Mouse (Mus musculus) MEL-GATA-1-ER (cell line): Measurements from ENCODE around the gene Eif3k.

Experiments
- DNase-seq: peaks from one replicate; pipeline ENCODE4 v3.0.0-alpha.2; 2012; ENCODE audit warnings: low read depth; ENCODE audit errors: extremely low read depth

The Eif3k gene

DNA sequence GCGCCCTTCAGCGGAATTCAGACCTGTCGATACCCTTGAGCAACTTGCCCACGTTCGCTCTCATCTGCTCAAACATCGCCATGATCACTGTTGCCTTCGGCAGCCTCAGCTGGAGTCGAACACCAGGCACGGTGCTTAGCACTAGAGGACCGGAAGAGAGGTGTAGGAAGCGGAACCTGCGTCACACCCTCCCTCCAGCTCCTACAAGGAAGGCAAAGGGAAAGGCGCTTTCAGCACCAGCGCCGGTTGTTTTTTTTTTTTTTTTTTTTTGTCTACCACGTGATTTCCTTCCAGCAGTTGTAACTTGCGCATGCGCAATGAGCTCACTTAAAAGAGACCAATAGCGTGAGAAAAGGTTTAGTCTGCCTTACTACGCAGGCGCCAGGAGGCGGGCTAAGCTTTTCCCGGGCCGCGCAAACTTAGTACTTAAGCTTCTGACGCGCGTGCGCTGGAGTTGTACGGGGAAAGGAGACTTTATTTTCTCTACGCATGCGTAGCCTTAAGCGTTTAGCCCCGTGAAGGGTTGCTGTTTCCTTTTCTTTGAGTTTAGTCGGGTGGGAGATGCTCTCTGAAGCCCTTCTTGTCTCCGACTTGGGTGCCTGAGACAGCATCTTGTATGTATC, at the start of gene Eif3k, which contains the start of gene Map4k1:
Gene Eif3k (minus strand): TSS at position 214 of the 623 bp plus-strand sequence.
Gene Map4k1 (plus strand): TSS at position 400 of the 623 bp plus-strand sequence.
- peak; percentile 99 for DNase-seq

DNA sequence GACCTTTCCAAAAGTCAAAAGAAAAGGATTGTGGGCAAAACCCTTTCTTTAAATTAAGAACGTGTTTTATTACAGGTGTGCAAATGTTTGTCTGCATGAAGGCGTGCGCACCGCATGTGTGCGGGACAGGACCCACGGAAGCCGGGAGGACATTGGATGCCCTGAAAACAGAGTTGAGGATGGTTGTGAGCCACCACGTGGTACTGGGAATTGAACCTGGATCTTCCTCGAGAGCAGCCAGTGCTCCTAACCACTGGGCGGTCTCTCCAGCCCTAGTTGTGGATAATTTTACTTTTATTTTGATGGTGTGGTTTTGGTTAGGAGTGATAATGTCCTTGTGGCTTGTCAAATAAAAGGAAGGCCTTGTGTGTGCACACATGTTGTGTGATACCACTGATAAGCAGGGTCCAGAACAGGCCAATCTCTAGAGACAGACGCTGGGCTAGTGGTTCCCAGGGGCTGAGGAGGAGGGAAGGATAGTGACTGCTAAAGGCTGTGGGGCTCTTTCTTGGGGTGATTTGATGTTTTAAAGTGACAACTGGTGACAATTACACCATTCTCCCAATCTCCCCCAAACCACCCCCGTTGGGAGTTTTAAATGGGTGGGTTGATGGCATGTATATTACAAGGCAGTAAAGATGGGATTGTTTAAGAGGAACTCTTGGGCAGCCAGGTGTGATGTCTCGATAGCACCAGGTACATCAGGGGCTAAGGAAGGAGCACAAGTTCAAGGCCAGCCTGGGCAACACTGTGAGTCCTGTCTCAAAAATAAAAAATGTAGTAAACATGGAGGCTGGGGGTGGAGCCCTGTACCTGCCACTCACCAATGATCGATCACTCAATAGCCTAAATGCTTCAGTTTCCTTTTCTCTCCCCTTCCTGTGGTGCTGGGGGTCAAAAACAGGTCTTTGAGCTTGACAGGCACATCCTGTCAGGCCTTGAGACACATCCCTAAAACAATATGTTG, 48.3 kb upstream of the Eif3k start:
- peak; percentile 99 for DNase-seq

DNA sequence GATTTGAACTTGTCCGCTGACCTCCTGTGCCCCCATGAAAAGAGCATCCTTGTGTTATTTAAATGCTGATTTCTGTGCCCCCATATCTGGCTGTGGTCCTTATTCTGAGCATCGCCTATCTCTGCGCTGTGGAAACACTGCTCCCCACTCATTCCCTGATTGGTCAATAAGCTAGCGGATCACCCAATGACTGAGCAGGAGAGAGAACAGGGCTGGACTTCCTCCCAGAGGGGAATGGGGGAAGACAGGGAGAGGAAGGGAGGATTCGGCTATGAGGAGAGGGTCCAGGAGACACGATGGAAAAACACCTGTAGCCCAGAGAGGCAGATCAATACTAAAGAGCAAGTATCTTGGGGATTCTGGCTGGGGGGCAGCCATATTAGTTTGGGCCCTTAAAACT, 47.1 kb upstream of the Eif3k start:
- no peak for DNase-seq

DNA sequence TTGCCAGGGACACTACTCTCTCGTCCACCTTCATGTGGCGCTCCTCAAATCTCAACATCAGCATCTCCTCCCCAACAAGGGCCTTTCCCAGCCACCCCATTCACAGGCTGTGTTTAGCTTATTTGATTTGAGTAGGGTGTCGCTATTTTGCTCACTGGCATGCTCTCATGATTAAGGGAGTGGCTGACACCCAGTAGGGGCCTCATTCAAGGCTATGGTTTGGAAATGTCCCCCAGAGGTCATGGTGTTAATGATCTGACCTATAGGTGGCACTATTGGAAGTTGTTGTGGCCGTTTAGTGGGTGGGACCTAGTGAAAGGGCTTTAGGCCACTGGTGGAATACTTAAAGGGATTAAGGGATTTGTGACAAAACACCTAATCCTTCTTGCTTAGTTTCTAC, 45.1 kb upstream of the Eif3k start:
- no peak for DNase-seq

DNA sequence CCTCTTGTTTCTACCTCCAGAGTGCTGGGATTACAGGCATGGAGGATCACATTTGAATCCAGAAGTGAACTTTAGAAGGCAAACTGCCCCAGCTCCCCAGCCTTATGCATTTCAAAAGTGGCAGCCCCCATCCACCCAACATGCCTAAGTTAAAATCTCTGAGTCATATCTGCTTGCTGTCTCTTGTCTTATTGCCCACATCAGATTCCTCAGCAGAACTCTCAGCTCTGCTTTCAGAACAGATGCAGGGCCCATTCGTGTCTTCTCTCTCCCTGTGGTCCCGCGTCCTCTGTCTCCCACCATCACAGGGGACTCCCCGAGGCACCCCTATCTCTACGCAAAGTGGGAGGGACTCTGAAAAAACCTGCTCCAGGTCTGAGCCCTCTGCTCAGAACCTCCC, 44.5 kb upstream of the Eif3k start:
- DNase-seq: no peak

DNA sequence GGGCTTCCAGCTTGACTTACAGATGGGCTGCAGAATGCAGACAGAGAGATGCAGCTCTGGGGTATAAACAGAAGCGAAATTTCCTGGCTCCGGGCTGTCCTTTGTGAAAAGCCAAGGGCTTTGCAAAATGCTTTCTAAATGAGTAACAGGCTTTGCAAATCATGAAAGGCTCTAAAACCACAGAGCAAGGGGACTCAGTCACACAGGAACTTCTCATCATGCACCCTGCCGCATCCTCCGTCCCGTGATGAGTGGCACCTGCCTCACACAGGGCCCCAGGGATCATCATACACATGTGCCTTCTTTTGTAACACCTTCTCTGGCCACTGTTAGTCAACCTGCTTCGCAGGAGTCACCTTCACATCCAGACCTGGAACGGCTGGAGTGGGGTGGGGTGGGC, 43.9 kb upstream of the Eif3k start:
- DNase-seq: no peak

DNA sequence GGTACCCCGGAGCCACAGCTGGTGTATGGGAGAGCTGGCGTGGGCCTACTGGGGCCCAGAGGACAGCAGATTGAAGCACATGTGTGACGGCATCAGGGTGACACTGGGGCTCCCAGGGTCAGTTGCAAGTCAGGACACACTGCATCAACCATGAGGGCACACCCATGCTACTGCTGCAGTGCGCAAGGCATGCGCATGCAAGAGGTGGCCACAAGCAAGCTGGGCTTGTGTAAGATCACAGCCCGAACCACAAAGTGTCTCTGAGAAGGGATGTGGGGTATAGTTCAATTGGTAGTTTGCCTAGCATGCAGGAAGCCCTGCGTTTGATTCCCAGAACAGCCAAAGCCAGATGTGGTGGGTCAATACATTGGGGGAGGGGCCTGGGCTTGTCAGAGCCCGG, 41.9 kb upstream of the Eif3k start:
- DNase-seq: no peak

DNA sequence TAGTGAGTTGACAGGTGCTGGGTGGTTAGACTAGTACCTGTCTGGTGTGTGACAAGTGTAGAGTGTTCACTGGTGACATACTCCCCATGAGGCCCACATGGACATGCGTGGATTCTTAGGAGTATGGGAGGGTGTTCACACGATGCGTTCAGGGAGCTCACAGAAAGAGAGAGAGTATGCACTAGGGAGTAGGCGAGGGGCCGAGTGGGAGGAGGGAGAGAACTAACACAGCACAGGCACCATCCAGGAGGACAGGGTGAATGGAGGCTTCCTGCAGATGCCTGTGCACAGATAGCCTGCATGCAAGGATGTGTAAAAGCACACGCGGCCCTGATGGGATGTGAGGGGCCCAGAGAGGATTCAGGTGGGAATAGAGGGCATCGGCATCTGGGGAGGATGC, 40.8 kb upstream of the Eif3k start:
- no peak for DNase-seq

DNA sequence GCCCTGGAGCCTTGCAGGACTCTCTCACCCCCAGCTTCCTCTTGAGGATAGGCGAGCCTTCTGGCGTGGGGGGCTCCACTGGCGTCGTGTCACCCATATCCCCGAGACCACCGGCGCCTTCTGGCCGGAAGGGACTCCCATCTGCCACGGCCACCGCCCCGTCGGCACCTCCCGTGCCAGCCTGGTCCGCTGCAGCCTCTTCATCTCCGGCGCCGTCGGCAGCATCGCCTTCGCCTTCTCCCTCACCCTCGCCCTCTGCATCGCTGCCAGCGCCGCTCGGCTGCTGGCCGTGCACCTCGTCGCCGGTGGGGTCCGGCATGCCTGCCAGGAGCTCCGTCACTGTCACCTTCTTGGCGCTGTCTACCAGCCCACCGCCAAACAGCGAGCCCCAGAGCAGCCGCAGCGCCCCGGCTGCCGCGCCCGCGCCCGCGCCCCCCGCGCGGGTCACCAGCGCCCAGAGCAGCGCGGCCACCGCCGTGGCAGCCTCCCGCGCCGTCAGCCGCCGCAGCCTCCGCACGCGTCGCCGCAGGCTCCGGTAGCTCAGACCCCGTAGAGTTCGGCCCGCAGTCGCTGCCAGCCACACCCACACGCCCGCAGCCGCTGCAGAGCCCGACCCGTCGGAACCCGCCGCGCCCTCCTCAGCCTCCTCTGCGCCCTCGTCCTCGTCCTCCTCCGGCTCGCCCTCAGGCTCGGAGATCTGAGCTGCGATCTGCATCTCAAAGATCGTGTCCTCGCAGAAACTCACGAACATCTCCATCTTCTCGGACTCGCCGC, 38.0 kb upstream of the Eif3k start:
- no peak for DNase-seq

DNA sequence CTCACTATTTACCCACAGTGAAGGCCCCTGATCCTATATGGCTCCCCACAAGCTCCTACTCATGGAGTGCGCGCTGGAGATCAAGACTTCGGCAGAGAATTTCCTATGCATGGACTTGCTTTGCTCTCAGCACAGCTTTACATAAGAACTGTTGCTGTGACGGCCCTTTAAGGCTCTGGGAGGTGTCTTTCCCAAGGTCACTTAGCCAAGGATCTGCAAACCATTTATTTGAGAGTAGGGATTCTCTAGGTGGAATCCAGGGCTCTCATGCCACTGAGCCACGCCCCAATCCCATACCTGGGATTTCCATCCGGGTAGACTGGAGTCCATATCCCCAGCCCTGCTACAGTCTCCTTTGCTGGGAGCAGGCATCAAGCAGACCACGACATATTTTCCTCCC, 35.6 kb upstream of the Eif3k start:
- DNase-seq: no peak

DNA sequence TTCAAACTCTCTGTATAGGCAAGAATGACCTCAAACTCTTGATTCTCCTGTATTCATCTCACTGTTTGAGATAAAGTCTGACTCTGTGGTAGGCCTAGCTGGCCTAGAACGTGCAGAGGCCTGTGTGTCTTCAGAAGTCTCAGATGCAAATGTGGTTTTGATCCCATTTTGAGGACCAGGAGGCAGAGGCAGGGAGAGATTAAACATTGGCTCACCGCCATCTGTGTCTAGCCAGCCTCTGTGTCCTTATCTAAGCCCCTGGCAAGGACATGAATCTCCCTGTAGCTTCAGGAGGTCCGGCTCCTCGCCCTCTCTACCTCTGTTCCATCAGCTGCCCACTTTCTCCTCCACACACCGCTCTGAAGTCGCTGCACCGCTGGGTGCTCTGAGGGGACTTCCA, 34.8 kb upstream of the Eif3k start:
- DNase-seq: no peak

DNA sequence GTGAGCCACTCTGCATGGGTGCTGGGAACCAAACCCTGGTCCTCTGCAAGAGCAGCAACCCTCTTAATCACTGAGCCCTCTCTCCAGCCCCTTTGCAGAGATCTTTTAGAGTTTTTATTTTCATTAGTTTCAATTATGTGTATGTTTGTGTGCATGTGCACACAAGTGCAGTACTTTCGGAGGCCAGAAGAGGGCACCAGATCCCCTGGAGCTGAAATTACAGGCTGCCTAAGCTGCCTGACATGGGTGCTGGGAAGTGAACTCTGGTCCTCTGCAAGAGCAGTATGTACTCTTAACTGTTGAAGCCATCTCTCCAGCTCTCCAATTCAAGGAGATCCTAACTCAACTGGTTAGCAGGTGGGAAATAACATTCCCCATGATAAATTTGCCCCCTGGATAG, 33.3 kb upstream of the Eif3k start:
- no peak for DNase-seq

DNA sequence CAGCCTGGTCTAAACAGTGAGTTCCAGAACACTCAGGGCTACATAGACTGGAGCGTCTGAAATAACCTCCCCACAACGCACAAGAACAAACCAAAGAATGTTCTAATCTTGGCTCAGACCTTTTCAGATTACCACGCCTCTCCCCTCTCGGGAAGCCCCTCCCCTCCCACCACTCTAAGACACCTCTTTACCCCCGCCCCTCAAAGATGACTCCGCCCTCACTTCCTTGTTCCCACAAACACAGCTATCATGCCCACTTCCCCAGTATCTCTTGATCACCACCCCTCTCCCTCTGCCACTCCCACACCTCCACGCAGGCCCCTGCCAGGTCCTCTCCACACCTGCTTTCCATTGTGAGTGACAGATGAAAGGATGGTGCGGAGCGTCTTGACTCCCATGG, 27.1 kb upstream of the Eif3k start:
- DNase-seq: no peak

DNA sequence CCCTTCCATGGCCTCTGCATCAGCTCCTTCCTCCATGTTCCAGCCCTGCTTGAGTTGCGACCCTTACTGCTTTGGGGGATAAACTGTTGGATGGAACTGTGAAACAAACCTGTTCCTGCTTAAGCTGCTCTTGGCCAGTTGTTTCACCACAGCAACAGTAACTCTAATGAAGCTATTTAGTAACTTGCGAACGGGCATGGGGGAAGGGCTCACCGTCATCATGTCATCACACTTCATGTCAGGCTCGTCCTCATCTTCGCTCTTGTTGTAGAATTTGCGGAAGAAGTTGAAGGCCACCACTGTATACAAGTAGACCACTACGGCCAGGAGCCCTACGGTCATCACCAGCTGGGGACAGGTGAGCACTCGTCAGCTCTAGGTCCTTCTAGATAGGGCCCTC, 26.5 kb upstream of the Eif3k start:
- no peak for DNase-seq

DNA sequence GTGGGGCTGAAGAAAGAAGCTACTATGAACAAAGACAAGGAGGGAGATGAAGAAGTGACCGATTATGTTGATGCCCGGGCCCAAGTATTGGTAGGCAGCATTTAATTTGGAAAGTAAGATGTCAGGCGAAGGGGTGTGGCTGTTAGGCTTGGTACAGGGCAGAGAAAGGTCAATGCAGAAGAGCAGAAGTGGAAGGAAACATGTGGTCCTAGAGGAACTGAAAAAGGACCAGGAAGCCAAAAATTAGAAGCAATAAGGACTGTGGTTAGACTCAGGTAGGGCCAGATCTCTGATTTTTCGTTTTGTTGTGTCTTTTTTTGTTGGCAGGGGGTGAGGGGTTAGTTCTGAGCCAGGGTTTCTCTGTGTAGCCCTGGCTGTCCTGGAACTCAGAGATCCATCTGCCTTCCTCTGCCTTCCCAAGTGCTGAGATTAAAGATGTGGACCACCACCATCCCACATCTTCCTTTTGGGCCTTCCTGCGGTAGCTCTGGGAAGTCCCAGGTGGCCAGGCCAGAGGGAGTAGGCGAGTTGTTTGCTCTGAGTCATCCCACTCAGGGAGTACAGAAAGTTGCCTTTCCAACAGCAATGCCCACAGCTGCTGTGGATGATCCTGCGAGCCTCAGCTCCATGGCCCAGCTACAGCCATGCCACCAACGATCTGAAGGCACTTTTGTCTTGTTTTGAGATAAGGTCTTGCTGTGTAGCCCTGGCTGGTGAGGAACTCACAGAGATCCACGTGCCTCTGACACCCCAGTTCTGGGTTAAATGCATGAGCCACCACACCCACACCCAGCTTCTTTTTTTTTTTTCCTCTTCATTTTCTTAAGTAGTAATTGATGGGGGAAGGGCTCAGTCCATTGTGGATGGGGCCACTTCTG, 25.8 kb upstream of the Eif3k start:
- DNase-seq: no peak

DNA sequence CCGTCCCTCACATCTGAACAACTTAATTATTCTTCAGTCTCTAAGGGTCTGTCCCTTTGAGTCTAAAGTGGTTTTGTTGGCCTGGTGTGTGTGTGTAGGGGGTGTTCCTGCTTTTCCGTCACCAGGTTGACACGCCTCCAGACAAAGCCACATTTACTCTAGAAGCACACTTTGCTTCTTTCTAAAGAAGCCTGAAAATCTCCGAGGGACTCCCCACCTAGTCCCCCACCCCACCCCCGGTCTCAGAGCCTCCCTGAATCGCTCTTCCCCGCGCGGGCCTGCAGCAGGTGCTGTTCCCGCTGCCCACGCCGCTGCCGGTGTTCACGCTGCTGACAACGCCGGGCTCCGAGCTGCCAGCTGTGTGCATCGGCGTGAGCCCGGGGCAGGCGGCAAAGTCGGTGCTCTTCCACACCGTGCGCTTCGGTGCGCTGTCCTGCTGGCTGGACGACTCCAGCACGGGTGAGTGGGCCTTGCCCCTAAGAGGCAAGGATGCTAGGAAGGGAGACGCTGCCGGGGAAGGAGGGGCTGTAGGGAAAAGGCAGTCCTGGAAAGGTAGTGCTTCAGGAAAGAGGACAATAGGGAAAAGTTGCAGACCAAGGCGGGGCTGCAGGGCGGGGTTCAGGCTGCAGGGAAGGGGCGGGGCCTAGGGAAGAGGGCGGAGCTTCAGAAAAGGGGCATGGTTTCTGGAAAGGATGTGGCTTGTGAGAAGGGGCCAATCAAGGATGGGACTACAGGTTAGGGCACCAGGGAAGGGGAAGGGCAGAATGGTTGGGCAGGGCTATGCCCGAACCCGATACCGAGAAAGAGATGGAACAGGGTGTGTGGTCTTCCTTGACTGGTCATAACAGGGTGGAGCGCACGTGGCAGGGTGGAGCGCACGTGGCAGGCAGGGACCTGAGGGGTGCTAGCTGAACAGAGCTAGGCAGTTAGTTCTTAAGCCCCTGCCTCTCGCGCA, 19.3 kb upstream of the Eif3k start:
- no peak for DNase-seq

DNA sequence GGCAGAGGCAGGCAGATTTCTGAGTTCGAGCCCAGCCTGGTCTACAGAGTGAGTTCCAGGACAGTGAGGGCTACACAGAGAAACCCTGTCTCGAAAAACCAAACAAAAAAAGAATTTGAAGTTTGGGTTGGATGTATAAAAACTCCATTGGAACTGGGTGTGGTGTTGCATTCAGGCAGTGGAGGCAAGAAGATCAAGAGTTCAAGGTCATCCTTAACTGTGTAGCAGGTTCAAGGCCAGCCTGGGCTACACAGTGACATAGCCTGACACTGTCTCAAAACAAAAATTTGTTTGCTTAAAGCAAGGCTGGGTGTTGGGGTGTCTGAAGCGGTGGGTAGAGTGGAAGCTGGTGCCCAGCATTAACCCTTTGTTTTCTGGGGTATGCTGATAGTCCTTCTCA, 11.7 kb upstream of the Eif3k start:
- DNase-seq: no peak

DNA sequence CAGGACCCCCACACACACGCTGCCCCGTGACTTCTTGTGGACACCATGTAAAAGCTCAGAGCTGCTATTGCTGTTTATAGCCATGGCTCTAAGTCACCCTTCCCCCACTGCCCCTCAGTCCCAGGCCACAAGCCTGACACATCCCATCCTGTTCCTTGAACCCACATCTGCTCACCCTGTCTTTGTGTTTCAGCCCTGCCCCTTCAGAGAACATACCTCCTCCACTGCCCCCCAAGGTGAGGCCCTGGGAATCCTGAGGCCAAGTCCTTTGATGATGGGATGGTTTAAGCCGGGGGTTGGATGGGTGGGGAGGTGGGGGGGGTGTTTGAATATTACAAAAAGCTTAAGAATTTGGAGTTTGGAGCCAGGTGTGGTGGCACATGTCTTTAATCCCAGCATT, 11.3 kb upstream of the Eif3k start:
- DNase-seq: no peak

DNA sequence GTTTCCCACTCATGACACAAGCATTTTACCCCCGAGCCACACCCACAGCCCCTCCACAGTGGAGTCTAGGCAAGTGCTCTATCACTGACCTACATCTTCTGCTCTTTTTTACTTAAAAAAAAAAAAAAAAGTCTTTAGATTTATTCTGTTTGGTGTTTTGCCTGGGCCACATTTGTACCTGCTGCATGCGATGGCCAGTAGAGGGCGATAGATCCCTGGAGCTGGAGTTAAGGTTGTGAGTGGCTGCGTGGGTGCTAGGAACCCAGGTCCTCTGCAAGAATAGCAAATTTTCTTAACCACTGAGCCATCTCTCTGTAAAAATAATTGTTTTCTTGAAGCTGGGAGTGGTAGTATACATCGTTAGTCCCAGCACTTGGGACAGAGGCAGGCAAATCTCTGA, 10.0 kb upstream of the Eif3k start:
- no peak for DNase-seq

DNA sequence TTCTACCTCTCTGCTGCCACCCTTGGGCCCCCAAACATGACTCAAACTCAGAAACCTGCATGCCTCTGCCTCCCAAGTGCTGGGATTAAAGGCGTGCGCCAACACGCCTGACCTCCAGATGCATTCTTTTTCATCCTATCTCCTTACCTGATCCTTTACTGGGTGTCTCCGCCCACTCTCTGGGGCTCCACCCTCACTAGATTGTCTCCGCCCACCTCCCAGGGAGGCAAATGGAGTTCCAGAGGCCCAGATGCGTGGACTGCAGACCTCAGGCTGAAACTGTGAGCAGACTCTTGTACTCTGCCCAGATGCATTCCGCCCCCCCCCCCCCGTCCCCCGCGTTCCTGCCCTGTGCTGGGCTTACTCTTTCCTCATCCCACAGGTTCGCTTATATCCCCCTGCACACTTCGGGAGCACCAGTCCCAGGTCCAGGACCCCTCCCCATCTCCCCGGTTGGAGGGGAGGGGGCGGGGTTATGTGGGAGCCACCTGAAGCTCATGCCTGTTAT, 9.2 kb upstream of the Eif3k start:
- no peak for DNase-seq
